Mouse (Mus musculus): ENCODE measurements at regions not wholly inside any gene's neighbourhood (a gene's known extent, or its start where the extent isn't known, plus 50 kb on each side); places are given as distances from the start of the nearest gene placed in this dataset.

GRCm38 (mm10) chr3:21218936-21219335 is 852.0 kb upstream of the Agtr1b start:
- Histone ChIP-seq H3K36me3 (no peaks in the 10 kb centered on the region), H3K9ac (no peak overlapping the region), H3K9me3 (replicated peaks) (no peaks in the 10 kb centered on the region), H3K4me2 (replicated peaks) (no peak overlapping the region), H3K27ac (no peak overlapping the region), H3K4me3 (no peak overlapping the region), H3K4me1 (no peaks in the 10 kb centered on the region), H3K27me3 (no peaks in the 10 kb centered on the region)
- 92% methylated on average over 1 of the region's 1 CpGs for WGBS
- no peak for ATAC-seq (ENCODE audit: low FRiP score)

GRCm38 (mm10) chr3:21241184-21241583 is 835.3 kb upstream of the Tbl1xr1 start:
- ATAC-seq (ENCODE audit: low FRiP score) = no peak
- Histone ChIP-seq H3K4me1 (no peaks in the 10 kb centered on the region), H3K9me3 (replicated peaks) (no peaks in the 10 kb centered on the region), H3K9ac (no peak overlapping the region), H3K36me3 (no peaks in the 10 kb centered on the region), H3K4me3 (no peak overlapping the region), H3K27me3 (no peaks in the 10 kb centered on the region), H3K4me2 (replicated peaks) (no peak overlapping the region), H3K27ac (no peak overlapping the region)
- WGBS = 91% methylated on average over 2 of the region's 2 CpGs

GRCm38 (mm10) chr3:21256129-21256760 is 820.2 kb upstream of the Tbl1xr1 start:
- H3K9me3 ChIP-seq (replicated peaks) = no peaks in the 10 kb centered on the region
- H3K36me3 ChIP-seq = no peaks in the 10 kb centered on the region
- ATAC-seq (ENCODE audit: low FRiP score) = no peak
- H3K27ac ChIP-seq = no peak overlapping the region
- H3K9ac ChIP-seq = no peak overlapping the region
- no peaks in the 10 kb centered on the region for H3K4me1 ChIP-seq
- H3K27me3 ChIP-seq = no peaks in the 10 kb centered on the region
- WGBS = 89% methylated on average over 1 of the region's 1 CpGs
- no peak overlapping the region for H3K4me3 ChIP-seq
- no peak overlapping the region for H3K4me2 ChIP-seq (replicated peaks)

- H3K9me3 ChIP-seq (replicated peaks) = no peaks in the 10 kb centered on the region
- no peak for ATAC-seq (ENCODE audit: low FRiP score)
Observed at GRCm38 (mm10) chr3:21263317-21263716, 813.1 kb upstream of the Tbl1xr1 start.

GRCm38 (mm10) chr3:21265491-21265890 is 811.0 kb upstream of the Tbl1xr1 start:
- WGBS = 90% methylated on average over 2 of the region's 2 CpGs
- Histone ChIP-seq H3K4me3 (no peak overlapping the region), H3K27me3 (no peaks in the 10 kb centered on the region), H3K9me3 (replicated peaks) (no peaks in the 10 kb centered on the region), H3K9ac (no peak overlapping the region), H3K36me3 (no peaks in the 10 kb centered on the region), H3K4me1 (no peaks in the 10 kb centered on the region), H3K4me2 (replicated peaks) (no peak overlapping the region), H3K27ac (no peak overlapping the region)
- no peak for ATAC-seq (ENCODE audit: low FRiP score)

More at GRCm38 (mm10) chr3:21263317-21263716, 813.1 kb upstream of the Tbl1xr1 start:
- no peak overlapping the region for H3K4me3 ChIP-seq
- no peak overlapping the region for H3K27ac ChIP-seq
- H3K9ac ChIP-seq = no peak overlapping the region
- WGBS = 96% methylated on average over 2 of the region's 2 CpGs
- H3K4me2 ChIP-seq (replicated peaks) = no peak overlapping the region
- H3K4me1 ChIP-seq = no peaks in the 10 kb centered on the region
- H3K27me3 ChIP-seq = no peaks in the 10 kb centered on the region
- no peaks in the 10 kb centered on the region for H3K36me3 ChIP-seq

- H3K9me3 ChIP-seq (replicated peaks) = no peaks in the 10 kb centered on the region
- ATAC-seq (ENCODE audit: low FRiP score) = no peak
- H3K4me2 ChIP-seq (replicated peaks) = no peak overlapping the region
- no peak overlapping the region for H3K4me3 ChIP-seq
- H3K9ac ChIP-seq = no peak overlapping the region
- no peaks in the 10 kb centered on the region for H3K4me1 ChIP-seq
- no peaks in the 10 kb centered on the region for H3K36me3 ChIP-seq
- no peak overlapping the region for H3K27ac ChIP-seq
- WGBS = 78% methylated on average over 7 of the region's 7 CpGs
- H3K27me3 ChIP-seq = no peaks in the 10 kb centered on the region
Observed at GRCm38 (mm10) chr3:21268429-21269129, 807.9 kb upstream of the Tbl1xr1 start.

- Histone ChIP-seq H3K36me3 (no peaks in the 10 kb centered on the region), H3K27me3 (no peaks in the 10 kb centered on the region), H3K4me2 (replicated peaks) (no peak overlapping the region), H3K9me3 (replicated peaks) (no peaks in the 10 kb centered on the region), H3K9ac (no peak overlapping the region), H3K4me3 (no peak overlapping the region), H3K27ac (no peak overlapping the region), H3K4me1 (no peaks in the 10 kb centered on the region)
- no peak for ATAC-seq (ENCODE audit: low FRiP score)
- WGBS = 93% methylated on average over 2 of the region's 2 CpGs
Observed at GRCm38 (mm10) chr3:21269130-21269440, 807.4 kb upstream of the Tbl1xr1 start.

GRCm38 (mm10) chr3:21270788-21271187 is 805.7 kb upstream of the Tbl1xr1 start:
- no peaks in the 10 kb centered on the region for H3K27me3 ChIP-seq
- no peaks in the 10 kb centered on the region for H3K4me1 ChIP-seq
- no peak overlapping the region for H3K9ac ChIP-seq
- no peak overlapping the region for H3K27ac ChIP-seq
- ATAC-seq (ENCODE audit: low FRiP score) = no peak
- H3K36me3 ChIP-seq = no peaks in the 10 kb centered on the region
- no peak overlapping the region for H3K4me2 ChIP-seq (replicated peaks)
- H3K4me3 ChIP-seq = no peak overlapping the region
- WGBS = 89% methylated on average over 3 of the region's 3 CpGs
- no peaks in the 10 kb centered on the region for H3K9me3 ChIP-seq (replicated peaks)

GRCm38 (mm10) chr3:21272219-21272618 is 804.2 kb upstream of the Tbl1xr1 start:
- 92% methylated on average over 4 of the region's 4 CpGs for WGBS
- Histone ChIP-seq H3K9me3 (replicated peaks) (no peaks in the 10 kb centered on the region), H3K4me3 (no peak overlapping the region)

GRCm38 (mm10) chr3:21292774-21293173 is 783.7 kb upstream of the Tbl1xr1 start:
- Histone ChIP-seq H3K9ac (no peak overlapping the region), H3K9me3 (replicated peaks) (no peaks in the 10 kb centered on the region), H3K27ac (no peak overlapping the region), H3K27me3 (no peaks in the 10 kb centered on the region), H3K4me2 (replicated peaks) (no peak overlapping the region), H3K4me3 (no peak overlapping the region), H3K36me3 (no peaks in the 10 kb centered on the region), H3K4me1 (no peaks in the 10 kb centered on the region)
- ATAC-seq (ENCODE audit: low FRiP score) = no peak
- 74% methylated on average over 1 of the region's 1 CpGs for WGBS

More at GRCm38 (mm10) chr3:21272219-21272618, 804.2 kb upstream of the Tbl1xr1 start:
- Histone ChIP-seq H3K27ac (no peak overlapping the region), H3K4me1 (no peaks in the 10 kb centered on the region), H3K27me3 (no peaks in the 10 kb centered on the region), H3K36me3 (no peaks in the 10 kb centered on the region), H3K4me2 (replicated peaks) (no peak overlapping the region), H3K9ac (no peak overlapping the region)
- no peak for ATAC-seq (ENCODE audit: low FRiP score)

- ATAC-seq (ENCODE audit: low FRiP score) = no peak
- WGBS = 80% methylated on average over 2 of the region's 2 CpGs
- no peaks in the 10 kb centered on the region for H3K36me3 ChIP-seq
Observed at GRCm38 (mm10) chr3:21293308-21293707, 783.1 kb upstream of the Tbl1xr1 start.

GRCm38 (mm10) chr3:21294776-21295175 is 781.7 kb upstream of the Tbl1xr1 start:
- H3K27ac ChIP-seq = no peak overlapping the region
- H3K4me1 ChIP-seq = no peaks in the 10 kb centered on the region
- no peak overlapping the region for H3K4me3 ChIP-seq
- no peak overlapping the region for H3K4me2 ChIP-seq (replicated peaks)
- no peak for ATAC-seq (ENCODE audit: low FRiP score)
- H3K27me3 ChIP-seq = no peaks in the 10 kb centered on the region
- 88% methylated on average over 3 of the region's 3 CpGs for WGBS
- H3K9me3 ChIP-seq (replicated peaks) = no peaks in the 10 kb centered on the region
- H3K36me3 ChIP-seq = no peaks in the 10 kb centered on the region
- H3K9ac ChIP-seq = no peak overlapping the region

More at GRCm38 (mm10) chr3:21293308-21293707, 783.1 kb upstream of the Tbl1xr1 start:
- Histone ChIP-seq H3K9me3 (replicated peaks) (no peaks in the 10 kb centered on the region), H3K27ac (no peak overlapping the region), H3K4me3 (no peak overlapping the region), H3K27me3 (no peaks in the 10 kb centered on the region), H3K4me1 (no peaks in the 10 kb centered on the region), H3K9ac (no peak overlapping the region), H3K4me2 (replicated peaks) (no peak overlapping the region)

GRCm38 (mm10) chr3:21296581-21297110 is 779.8 kb upstream of the Tbl1xr1 start:
- Histone ChIP-seq H3K27me3 (no peaks in the 10 kb centered on the region), H3K4me2 (replicated peaks) (no peak overlapping the region), H3K4me1 (no peaks in the 10 kb centered on the region), H3K9ac (no peak overlapping the region), H3K27ac (no peak overlapping the region), H3K36me3 (no peaks in the 10 kb centered on the region), H3K9me3 (replicated peaks) (no peaks in the 10 kb centered on the region), H3K4me3 (no peak overlapping the region)
- WGBS = 64% methylated on average over 1 of the region's 1 CpGs
- ATAC-seq (ENCODE audit: low FRiP score) = no peak

Measured in hindbrain, embryonic 12.5 days (tissue).